ENCODE assay signal across 17 mouse cellular contexts in the genomic region with DNA sequence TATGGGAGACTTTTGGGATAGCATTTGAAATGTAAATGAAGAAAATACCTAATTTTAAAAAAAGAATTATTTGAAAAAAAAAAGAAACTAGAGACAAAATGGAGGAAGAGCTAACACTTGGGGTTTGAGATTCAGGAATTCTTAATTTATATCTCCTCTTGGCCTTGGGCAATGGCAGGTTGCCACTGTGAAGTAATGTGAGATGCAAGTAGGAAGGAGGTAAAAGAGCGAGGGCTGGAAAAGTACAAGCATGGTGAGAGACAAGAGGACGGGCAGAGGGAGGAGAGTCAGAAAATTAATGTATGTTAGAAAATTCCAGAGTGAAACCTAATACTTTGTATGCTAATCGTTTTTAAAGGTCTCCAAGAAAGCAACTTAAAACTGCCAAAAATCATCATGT.
"Had no signal": no experiment of that assay in that cellular context is flagged by ENCODE, and none has a peak within 500 bp of the region (broad histone marks: within the 10 kb centered on the region; RNA-seq: fewer than 3 reads in every experiment).

No protein-coding gene starts in this region.

- H3K4me1 ChIP-seq: liver, embryonic 13.5 days; midbrain, embryonic 15.5 days; neural tube, embryonic 12.5 days had no signal

- H3K27ac ChIP-seq: left cerebral cortex, adult 2 months; liver, embryonic 13.5 days; macrophage; midbrain, embryonic 12.5 days; midbrain, embryonic 15.5 days; neural tube, embryonic 12.5 days had no signal

- H3K27me3 ChIP-seq: liver, embryonic 13.5 days; midbrain, embryonic 12.5 days; midbrain, embryonic 15.5 days; neural tube, embryonic 12.5 days had no signal

- H3K9me3 ChIP-seq: liver, embryonic 13.5 days; midbrain, embryonic 15.5 days; neural tube, embryonic 12.5 days had no signal

- H3K9ac ChIP-seq: liver, embryonic 13.5 days; lung, embryonic 14.5 days; midbrain, embryonic 12.5 days; midbrain, embryonic 15.5 days; neural tube, embryonic 12.5 days had no signal

- H3K4me3 ChIP-seq: left cerebral cortex, adult 2 months; liver, embryonic 13.5 days; midbrain, embryonic 12.5 days; midbrain, embryonic 15.5 days; neural tube, embryonic 12.5 days had no signal

- ATAC-seq: lung, postnatal 0 days; midbrain, embryonic 15.5 days had no signal

- DNase-seq: kidney, adult 9 months; kidney, postnatal 10 days; kidney, postnatal 36 days; layer of hippocampus, postnatal 36 days; liver, embryonic 13.5 days; lung, embryonic 14.5 days; retina, postnatal 1 day; right cerebral cortex, postnatal 25 days; thymus, adult 2 months; thymus, postnatal 14 days; thymus, postnatal 4 days had no signal

- H3K4me2 ChIP-seq: liver, embryonic 13.5 days; lung, embryonic 14.5 days; midbrain, embryonic 12.5 days; midbrain, embryonic 15.5 days; neural tube, embryonic 12.5 days had no signal

- H3K36me3 ChIP-seq: liver, embryonic 13.5 days; midbrain, embryonic 12.5 days; midbrain, embryonic 15.5 days; neural tube, embryonic 12.5 days had no signal
